Mouse (Mus musculus) testis, adult 2 months (tissue): ENCODE results near the gene Dglucy.

Experiments used
- CTCF ChIP-seq: fragments of 200-500 bp; IDR thresholded peaks from 2 replicates; pipeline ENCODE4 v1.5.1; 2012; ENCODE audit warnings: low read depth, mild to moderate bottlenecking, inconsistent platforms, low read length, moderate library complexity; ENCODE audit not compliant: control insufficient read depth, insufficient read depth, insufficient replicate concordance
- POLR2A ChIP-seq: fragments of 200-500 bp; IDR thresholded peaks from 2 replicates; pipeline ENCODE4 v1.6.1; 2012; ENCODE audit warnings: low read depth, mild to moderate bottlenecking, inconsistent platforms, low read length, moderate library complexity; ENCODE audit not compliant: control insufficient read depth

- TF ChIP-seq POLR2A, result no peak
- TF ChIP-seq CTCF, result no peak
Measured at GRCm38 (mm10) chr12:100847437-100848080, 68.7 kb downstream of the Dglucy start.
